Mouse (Mus musculus): ENCODE results near the gene Il16. TPM values are rescaled to one million over a fixed set of nuclear protein-coding genes. Genes with fewer than 3 reads are reported as not detected.

Il16 gene
- polyA plus RNA-seq, 1 experiment = 0.11 TPM

GRCm38 (mm10) chr7:83703046-83703775 lies 42.3 kb downstream of the Il16 start:
- TF ChIP-seq E2F4 (IDR thresholded peaks at IDR 0.05; ENCODE audit: insufficient read depth) (no peak), MYOG (IDR thresholded peaks at IDR 0.05; ENCODE audit: control insufficient read depth in 1 of 3, insufficient read depth in 1 of 3, insufficient read length in 2 of 3, low read depth in 2 of 3) (no peak), POLR2A (IDR thresholded peaks at IDR 0.05; ENCODE audit: insufficient read length, low read depth) (no peak), SRF (IDR thresholded peaks at IDR 0.05; ENCODE audit: control insufficient read depth, insufficient read length, low read depth) (no peak), CEBPB (IDR thresholded peaks at IDR 0.05; ENCODE audit: insufficient read depth, poor library complexity, severe bottlenecking) (no peak), REST (IDR thresholded peaks at IDR 0.05; ENCODE audit: insufficient read depth, insufficient read length) (no peak), USF1 (IDR thresholded peaks at IDR 0.05; ENCODE audit: low read depth) (no peak), POLR2AphosphoS2 (IDR thresholded peaks at IDR 0.05; ENCODE audit: insufficient read length, low read depth) (no peak)
- Histone ChIP-seq H3K4me2 (ENCODE audit: low read depth) (no peak overlapping the region), H3ac (ENCODE audit: control insufficient read depth, insufficient read length) (no peak overlapping the region), H3K27me3 (ENCODE audit: control insufficient read depth, insufficient read depth, insufficient read length) (no peaks in the 10 kb centered on the region), H3K4me3 (no peak overlapping the region), H3K79me2 (ENCODE audit: control insufficient read depth, insufficient read depth) (no peaks in the 10 kb centered on the region), H3K36me3 (ENCODE audit: control insufficient read depth, insufficient read depth) (no peaks in the 10 kb centered on the region)

GRCm38 (mm10) chr7:83699066-83699745 lies 46.3 kb downstream of the Il16 start:
- Histone ChIP-seq H3K4me2 (ENCODE audit: low read depth) (no peak overlapping the region), H3ac (ENCODE audit: control insufficient read depth, insufficient read length) (no peak overlapping the region), H3K27me3 (ENCODE audit: control insufficient read depth, insufficient read depth, insufficient read length) (no peaks in the 10 kb centered on the region), H3K4me3 (no peak overlapping the region), H3K79me2 (ENCODE audit: control insufficient read depth, insufficient read depth) (no peaks in the 10 kb centered on the region), H3K36me3 (ENCODE audit: control insufficient read depth, insufficient read depth) (no peaks in the 10 kb centered on the region)
- TF ChIP-seq USF1 (IDR thresholded peaks at IDR 0.05; ENCODE audit: low read depth) = no peak
- no peak for TF ChIP-seq E2F4 (IDR thresholded peaks at IDR 0.05; ENCODE audit: insufficient read depth)
- TF ChIP-seq POLR2A (IDR thresholded peaks at IDR 0.05; ENCODE audit: insufficient read length, low read depth) = no peak
- no peak for TF ChIP-seq MYOG (IDR thresholded peaks at IDR 0.05; ENCODE audit: control insufficient read depth in 1 of 3, insufficient read depth in 1 of 3, insufficient read length in 2 of 3, low read depth in 2 of 3)
- no peak for TF ChIP-seq MAX (IDR thresholded peaks at IDR 0.05; ENCODE audit: low read depth)
- no peak for TF ChIP-seq TCF3 (IDR thresholded peaks at IDR 0.05; ENCODE audit: insufficient read length, low read depth)
- no peak for TF ChIP-seq SRF (IDR thresholded peaks at IDR 0.05; ENCODE audit: control insufficient read depth, insufficient read length, low read depth)
- no peak for TF ChIP-seq CEBPB (IDR thresholded peaks at IDR 0.05; ENCODE audit: insufficient read depth, poor library complexity, severe bottlenecking)
- no peak for TF ChIP-seq MYOD1 (IDR thresholded peaks at IDR 0.05; ENCODE audit: control insufficient read depth in 1 of 3, insufficient read length in 2 of 3, low read depth in 2 of 3)
- no peak for TF ChIP-seq POLR2AphosphoS2 (IDR thresholded peaks at IDR 0.05; ENCODE audit: insufficient read length, low read depth)
- no peak for TF ChIP-seq REST (IDR thresholded peaks at IDR 0.05; ENCODE audit: insufficient read depth, insufficient read length)
- no peak for TF ChIP-seq TCF12 (IDR thresholded peaks at IDR 0.05; ENCODE audit: insufficient read depth, poor library complexity, severe bottlenecking)

- no peak overlapping the region for H3K4me2 ChIP-seq (ENCODE audit: low read depth)
- no peaks in the 10 kb centered on the region for H3K79me2 ChIP-seq (ENCODE audit: control insufficient read depth, insufficient read depth)
- no peak for TF ChIP-seq MYOD1 (IDR thresholded peaks at IDR 0.05; ENCODE audit: control insufficient read depth in 1 of 3, insufficient read length in 2 of 3, low read depth in 2 of 3)
- no peak for TF ChIP-seq POLR2A (IDR thresholded peaks at IDR 0.05; ENCODE audit: insufficient read length, low read depth)
- no peak for TF ChIP-seq MYOG (IDR thresholded peaks at IDR 0.05; ENCODE audit: control insufficient read depth in 1 of 3, insufficient read depth in 1 of 3, insufficient read length in 2 of 3, low read depth in 2 of 3)
- no peak for TF ChIP-seq TCF3 (IDR thresholded peaks at IDR 0.05; ENCODE audit: insufficient read length, low read depth)
- TF ChIP-seq SRF (IDR thresholded peaks at IDR 0.05; ENCODE audit: control insufficient read depth, insufficient read length, low read depth) = no peak
- TF ChIP-seq POLR2AphosphoS2 (IDR thresholded peaks at IDR 0.05; ENCODE audit: insufficient read length, low read depth) = no peak
- TF ChIP-seq USF1 (IDR thresholded peaks at IDR 0.05; ENCODE audit: low read depth) = no peak
- TF ChIP-seq MAX (IDR thresholded peaks at IDR 0.05; ENCODE audit: low read depth) = no peak
- H3ac ChIP-seq (ENCODE audit: control insufficient read depth, insufficient read length) = no peak overlapping the region
- H3K27me3 ChIP-seq (ENCODE audit: control insufficient read depth, insufficient read depth, insufficient read length) = no peaks in the 10 kb centered on the region
- H3K36me3 ChIP-seq (ENCODE audit: control insufficient read depth, insufficient read depth) = no peaks in the 10 kb centered on the region
- H3K4me3 ChIP-seq = no peak overlapping the region
Measured at GRCm38 (mm10) chr7:83695449-83696212, 49.9 kb downstream of the Il16 start.

GRCm38 (mm10) chr7:83682640-83683274 lies 62.8 kb downstream of the Il16 start:
- H3ac ChIP-seq (ENCODE audit: control insufficient read depth, insufficient read length) = no peak overlapping the region
- no peak overlapping the region for H3K4me3 ChIP-seq
- H3K36me3 ChIP-seq (ENCODE audit: control insufficient read depth, insufficient read depth) = no peaks in the 10 kb centered on the region
- TF ChIP-seq MAX (IDR thresholded peaks at IDR 0.05; ENCODE audit: low read depth) = no peak
- no peak for TF ChIP-seq MYOG (IDR thresholded peaks at IDR 0.05; ENCODE audit: control insufficient read depth in 1 of 3, insufficient read depth in 1 of 3, insufficient read length in 2 of 3, low read depth in 2 of 3)
- H3K4me2 ChIP-seq (ENCODE audit: low read depth) = no peak overlapping the region
- H3K79me2 ChIP-seq (ENCODE audit: control insufficient read depth, insufficient read depth) = no peaks in the 10 kb centered on the region
- H3K27me3 ChIP-seq (ENCODE audit: control insufficient read depth, insufficient read depth, insufficient read length) = peaks cover 3% of the 10 kb centered on the region

Measured in myocyte (in vitro differentiated cells).